Mouse (Mus musculus) kidney, adult 2 months (tissue): ENCODE measurements at regions not wholly inside any gene's neighbourhood (a gene's known extent, or its start where the extent isn't known, plus 50 kb on each side); places are given as distances from the start of the nearest gene placed in this dataset.

Source experiments
- CTCF ChIP-seq: fragments of 200-500 bp; conservative IDR thresholded peaks from 2 replicates; pipeline ENCODE4 v1.5.1; 2011; ENCODE audit warnings: low read depth, mild to moderate bottlenecking, control low read depth, low read length, moderate library complexity, mixed read lengths; ENCODE audit not compliant: insufficient read depth, insufficient read length
- POLR2A ChIP-seq: fragments of 200-500 bp; IDR thresholded peaks from one replicate; pipeline ENCODE4 v1.6.1; 2011; ENCODE audit warnings: low read depth, low read length, control low read depth

GRCm38 (mm10) chr1:193700217-193700616 is 330.1 kb upstream of the Camk1g start:
- TF ChIP-seq CTCF (no peak), POLR2A (no peak)
